Mouse (Mus musculus) MEL (cell line): ENCODE data around the gene Ccnb2. TPM values are rescaled to one million over a fixed set of nuclear protein-coding genes. Genes with fewer than 3 reads are reported as not detected.

ENCODE experiments used
- DNase-seq: peaks from one replicate; pipeline ENCODE4 v3.0.0; 2011; ENCODE audit warnings: low read depth, low spot score
- H3K27ac ChIP-seq: 2 replicates; pipeline ENCODE4 v1.5.1; 2012; ENCODE audit warnings: low read depth, mild to moderate bottlenecking, control low read depth, low read length, moderate library complexity; ENCODE audit not compliant: control insufficient read depth
- H3K27me3 ChIP-seq, 2 experiments: fragments of 150-350 bp in 1 of 2; sonication (generic) in 1 of 2; 2 replicates each; pipeline ENCODE4 v1.6.1; 2012; ENCODE audit warnings: low read length in 2 of 2, mild to moderate bottlenecking in 2 of 2, improper control_type of control experiment in 1 of 2, moderate library complexity in 1 of 2; ENCODE audit not compliant: insufficient read depth in 2 of 2, control insufficient read depth in 1 of 2
- H3K36me3 ChIP-seq, 2 experiments: 2 replicates each; pipeline ENCODE4 v1.6.1; 2012 to 2014; ENCODE audit warnings: low read length in 2 of 2, improper control_type of control experiment in 1 of 2, inconsistent platforms in 1 of 2, mild to moderate bottlenecking in 1 of 2; ENCODE audit not compliant: insufficient read depth in 2 of 2, control insufficient read depth in 1 of 2
- H3K4me1 ChIP-seq, 2 experiments: fragments of 150-350 bp in 1 of 2; sonication (generic) in 1 of 2; 2 replicates each; pipeline ENCODE4 v1.6.1; 2012; ENCODE audit warnings: low read length in 2 of 2, improper control_type of control experiment in 1 of 2, mild to moderate bottlenecking in 1 of 2; ENCODE audit not compliant: insufficient read depth in 2 of 2, control insufficient read depth in 1 of 2
- H3K4me3 ChIP-seq, 2 experiments: fragments of 150-350 bp in 1 of 2; sonication (generic) in 1 of 2; 2 replicates each; pipeline ENCODE4 v1.5.1; 2012; ENCODE audit warnings: low read depth in 2 of 2, low read length in 2 of 2, mild to moderate bottlenecking in 2 of 2, moderate library complexity in 2 of 2, control low read depth in 1 of 2, improper control_type of control experiment in 1 of 2; ENCODE audit not compliant: control insufficient read depth in 1 of 2, insufficient read depth in 1 of 2
- H3K79me2 ChIP-seq: 2 replicates; pipeline ENCODE4 v1.6.1; 2012; ENCODE audit warnings: mild to moderate bottlenecking, low read length, moderate library complexity; ENCODE audit not compliant: control insufficient read depth, poor library complexity, insufficient read depth
- H3K9ac ChIP-seq: 2 replicates; pipeline ENCODE4 v1.6.1; 2012; ENCODE audit warnings: low read depth, mild to moderate bottlenecking, control low read depth, low read length, moderate library complexity; ENCODE audit not compliant: control insufficient read depth, poor library complexity, severe bottlenecking
- H3K9me3 ChIP-seq: fragments of 150-350 bp; sonication (generic); replicated peaks from 2 replicates; pipeline ENCODE4 v1.6.1; 2012; ENCODE audit warnings: mild to moderate bottlenecking, low read length, improper control_type of control experiment, moderate library complexity; ENCODE audit not compliant: insufficient read depth
- BHLHE40 ChIP-seq: IDR thresholded peaks from 2 replicates; pipeline ENCODE4 v1.6.1; 2012; ENCODE audit warnings: low read depth, mild to moderate bottlenecking, inconsistent platforms, low read length, improper control_type of control experiment, borderline replicate concordance
- ETS1 ChIP-seq: IDR thresholded peaks from 2 replicates; pipeline ENCODE4 v1.6.1; 2012; ENCODE audit warnings: low read depth, mild to moderate bottlenecking, inconsistent platforms, low read length, improper control_type of control experiment, moderate library complexity
- HCFC1 ChIP-seq: IDR thresholded peaks from 2 replicates; pipeline ENCODE4 v1.6.1; 2012; ENCODE audit warnings: low read depth, mild to moderate bottlenecking, inconsistent platforms, low read length, improper control_type of control experiment, moderate library complexity
- JUND ChIP-seq: IDR thresholded peaks from 2 replicates; pipeline ENCODE4 v1.6.1; 2011; ENCODE audit warnings: low read depth, mild to moderate bottlenecking, improper control_type of control experiment, low read length
- MAZ ChIP-seq: IDR thresholded peaks from 2 replicates; pipeline ENCODE4 v1.6.1; 2012; ENCODE audit warnings: low read depth, mild to moderate bottlenecking, inconsistent platforms, low read length, improper control_type of control experiment
- MXI1 ChIP-seq: IDR thresholded peaks from 2 replicates; pipeline ENCODE4 v1.6.1; 2011; ENCODE audit warnings: mild to moderate bottlenecking, low read depth, low read length, improper control_type of control experiment
- MYB ChIP-seq: IDR thresholded peaks from 2 replicates; pipeline ENCODE4 v1.6.1; 2011; ENCODE audit warnings: mild to moderate bottlenecking, low read depth, low read length, improper control_type of control experiment
- NELFE ChIP-seq: IDR thresholded peaks from 2 replicates; pipeline ENCODE4 v1.6.1; 2011; ENCODE audit warnings: low read depth, low read length, improper control_type of control experiment
- POLR2AphosphoS2 ChIP-seq: IDR thresholded peaks from 2 replicates; pipeline ENCODE4 v1.6.1; 2011; ENCODE audit warnings: low read length, improper control_type of control experiment
- POLR2AphosphoS5 ChIP-seq: IDR thresholded peaks from 2 replicates; pipeline ENCODE4 v1.6.1; 2012; ENCODE audit warnings: low read depth, borderline replicate concordance, mild to moderate bottlenecking, inconsistent platforms, low read length, moderate library complexity, mixed read lengths
- RAD21 ChIP-seq: IDR thresholded peaks from 2 replicates; pipeline ENCODE4 v1.6.1; 2011; ENCODE audit warnings: mild to moderate bottlenecking, low read depth, low read length, improper control_type of control experiment
- SIN3A ChIP-seq: IDR thresholded peaks from 2 replicates; pipeline ENCODE4 v1.6.1; 2012; ENCODE audit warnings: low read length, improper control_type of control experiment, inconsistent platforms
- TAL1 ChIP-seq: IDR thresholded peaks from 2 replicates; pipeline ENCODE4 v1.6.1; 2012; ENCODE audit warnings: mild to moderate bottlenecking, inconsistent platforms, low read length, moderate library complexity, mixed read lengths
- TBP ChIP-seq: IDR thresholded peaks from 2 replicates; pipeline ENCODE4 v1.8.0; 2011; ENCODE audit warnings: low read depth, low read length, improper control_type of control experiment
- TCF12 ChIP-seq: IDR thresholded peaks from 2 replicates; pipeline ENCODE4 v1.6.1; 2014; ENCODE audit warnings: low read depth, mild to moderate bottlenecking, inconsistent platforms, low read length, improper control_type of control experiment, moderate library complexity
- UBTF ChIP-seq: IDR thresholded peaks from 2 replicates; pipeline ENCODE4 v1.6.1; 2012; ENCODE audit warnings: low read depth, mild to moderate bottlenecking, inconsistent platforms, low read length, improper control_type of control experiment, moderate library complexity, borderline replicate concordance; ENCODE audit not compliant: insufficient read depth
- USF1 ChIP-seq: IDR thresholded peaks from 2 replicates; pipeline ENCODE4 v1.6.1; 2014; ENCODE audit warnings: low read depth, mild to moderate bottlenecking, inconsistent platforms, low read length, improper control_type of control experiment, moderate library complexity
- USF2 ChIP-seq, 2 experiments: IDR thresholded peaks; 2 replicates each; pipeline ENCODE4 v1.6.1; 2011 to 2012; ENCODE audit warnings: improper control_type of control experiment in 2 of 2, low read length in 2 of 2, borderline replicate concordance in 1 of 2, inconsistent platforms in 1 of 2, low read depth in 1 of 2, mild to moderate bottlenecking in 1 of 2; ENCODE audit not compliant: insufficient read depth in 1 of 2
- ZC3H11A ChIP-seq: IDR thresholded peaks from 2 replicates; pipeline ENCODE4 v1.6.1; 2012; ENCODE audit warnings: low read depth, mild to moderate bottlenecking, inconsistent platforms, low read length, improper control_type of control experiment
- ZKSCAN1 ChIP-seq: IDR thresholded peaks from 2 replicates; pipeline ENCODE4 v1.6.1; 2012; ENCODE audit warnings: low read depth, mild to moderate bottlenecking, inconsistent platforms, low read length, improper control_type of control experiment, moderate library complexity
- polyA plus RNA-seq, 2 experiments: library from polyadenylated mRNA; stranded (reverse) in 1 of 2; unstranded in 1 of 2; fragments of >175 nt in 1 of 2; fragments of >200 nt in 1 of 2; gene quantifications; 2 replicates each; pipeline versions ENCODE4 v1.2.1 to v1.2.4; 2012; ENCODE audit warnings: low replicate concordance in 2 of 2, low read depth in 1 of 2; ENCODE audit not compliant: insufficient read length in 2 of 2, insufficient read depth in 1 of 2, missing spikeins in 1 of 2
- total RNA-seq: library from RNA; depleted of rRNA; stranded (reverse); fragments of 300-350 nt; gene quantifications from 2 replicates; pipeline ENCODE4 v1.2.3, GENCODE M21; 2012

Ccnb2 gene
- total and polyA plus RNA-seq, 3 experiments = 86.5 to 128 (median 97.0) TPM

GRCm38 (mm10) chr9:70379502-70380467 is 41.6 kb downstream of the Ccnb2 start:
- no peaks in the 10 kb centered on the region for H3K27me3 ChIP-seq
- H3K4me3 ChIP-seq = no peak overlapping the region
- H3K79me2 ChIP-seq = no peaks in the 10 kb centered on the region; the same call in 1 of the 2 replicates
- DNase-seq = no peak
- no peak overlapping the region for H3K27ac ChIP-seq
- H3K9me3 ChIP-seq = no peaks in the 10 kb centered on the region
- peak; percentile 18; the same call in 1 of the 2 replicates for TF ChIP-seq ETS1
- TF ChIP-seq TBP = no peak
- H3K4me1 ChIP-seq = peaks cover 3 to 22% of the 10 kb centered on the region in 2 experiments
- H3K9ac ChIP-seq = no peak overlapping the region
- peaks cover 0 to 10% of the 10 kb centered on the region in 2 experiments; a peak in 2 of 4 replicates for H3K36me3 ChIP-seq

- H3K9ac ChIP-seq = no peak overlapping the region
- peaks cover 0 to 2% of the 10 kb centered on the region in 2 experiments; a peak in 2 of 4 replicates for H3K27me3 ChIP-seq
- no peaks in the 10 kb centered on the region for H3K79me2 ChIP-seq
- H3K36me3 ChIP-seq = no peaks in the 10 kb centered on the region
- no peak overlapping the region for H3K27ac ChIP-seq
- no peaks in the 10 kb centered on the region for H3K9me3 ChIP-seq
- DNase-seq = no peak
- H3K4me3 ChIP-seq = no peak overlapping the region
- H3K4me1 ChIP-seq = no peaks in the 10 kb centered on the region
- no peak for TF ChIP-seq TCF12
- no peak for TF ChIP-seq USF2 (IDR thresholded peaks at IDR 0.05; ENCODE audit: borderline replicate concordance in 1 of 2, insufficient read depth in 1 of 2, low read depth in 1 of 2, low read length in 2 of 2)
- no peak for TF ChIP-seq POLR2AphosphoS5
- TF ChIP-seq ETS1 = no peak
- TF ChIP-seq MYB = no peak
- no peak for TF ChIP-seq MAZ
- no peak for TF ChIP-seq UBTF
- no peak for TF ChIP-seq POLR2AphosphoS2
- TF ChIP-seq SIN3A = no peak
- no peak for TF ChIP-seq USF1
- TF ChIP-seq ZC3H11A = no peak
- TF ChIP-seq HCFC1 = no peak
- TF ChIP-seq TAL1 = no peak
- TF ChIP-seq NELFE = no peak
- TF ChIP-seq BHLHE40 = no peak
- TF ChIP-seq ZKSCAN1 = no peak
- no peak for TF ChIP-seq RAD21
- TF ChIP-seq MXI1 = no peak
- TF ChIP-seq JUND = no peak
These were observed 49.7 kb downstream of the Ccnb2 start for GRCm38 (mm10) chr9:70371638-70372037.
